Mouse (Mus musculus): ENCODE results near the gene Frrs1l. TPM values are rescaled to one million over a fixed set of nuclear protein-coding genes. Genes with fewer than 3 reads are reported as not detected.

Gene Frrs1l
- polyA plus RNA-seq (2015; fragmentation: Nextera tagmentation; extraction: Ambion mirVana), result 1.9 and 2.9 TPM in 2 replicates

DNA sequence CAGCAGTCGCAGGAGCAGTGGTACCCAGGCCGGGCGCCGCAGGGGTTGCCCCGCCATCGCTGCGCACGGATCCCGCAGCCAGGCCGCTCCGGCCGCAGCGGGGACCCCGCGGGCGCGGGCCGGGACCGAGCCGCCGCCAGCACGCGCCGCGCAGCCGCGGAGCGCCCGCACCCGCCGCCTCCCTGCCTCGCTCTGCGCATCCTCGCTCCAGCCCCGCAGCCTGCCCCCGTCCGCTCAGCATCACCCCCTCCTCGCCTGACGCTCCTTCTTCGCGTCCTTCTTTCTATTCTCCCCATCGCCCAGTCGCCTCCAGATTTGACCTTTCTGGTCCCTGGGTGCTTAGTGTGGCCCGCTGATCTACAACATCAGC, at the start of gene Frrs1l:
Gene Frrs1l (minus strand): TSS at position 177 of the 370 bp plus-strand sequence.
- WGBS, result under 1% methylated on average over 19 of the region's 44 CpGs
- Histone ChIP-seq H3K36me3 (ENCODE audit: control insufficient read depth, insufficient read depth, low read length) (no peaks in the 10 kb centered on the region), H3K4me3 (ENCODE audit: low read length) (peak within 1 kb of the TSS; percentile 60), H3K27me3 (ENCODE audit: control insufficient read depth, insufficient read depth, low read depth, low read length) (peaks cover 44% of the 10 kb centered on the region), H3K9me3 (ENCODE audit: control insufficient read depth, low read length) (peaks cover 8% of the 10 kb centered on the region; the same call in 1 of the 2 replicates), H3K4me1 (replicated peaks; ENCODE audit: control insufficient read depth, insufficient read depth, low read length) (peaks cover 15% of the 10 kb centered on the region), H3K27ac (ENCODE audit: low read length) (no peak within 1 kb of the TSS), H3K9ac (ENCODE audit: low read length) (peak within 1 kb of the TSS; percentile 63), H3K4me2 (ENCODE audit: low read depth, low read length) (peak within 1 kb of the TSS; percentile 97)
- peak; percentile 47; the same call in 1 of the 2 replicates for ATAC-seq (ENCODE audit: low read depth)

DNA sequence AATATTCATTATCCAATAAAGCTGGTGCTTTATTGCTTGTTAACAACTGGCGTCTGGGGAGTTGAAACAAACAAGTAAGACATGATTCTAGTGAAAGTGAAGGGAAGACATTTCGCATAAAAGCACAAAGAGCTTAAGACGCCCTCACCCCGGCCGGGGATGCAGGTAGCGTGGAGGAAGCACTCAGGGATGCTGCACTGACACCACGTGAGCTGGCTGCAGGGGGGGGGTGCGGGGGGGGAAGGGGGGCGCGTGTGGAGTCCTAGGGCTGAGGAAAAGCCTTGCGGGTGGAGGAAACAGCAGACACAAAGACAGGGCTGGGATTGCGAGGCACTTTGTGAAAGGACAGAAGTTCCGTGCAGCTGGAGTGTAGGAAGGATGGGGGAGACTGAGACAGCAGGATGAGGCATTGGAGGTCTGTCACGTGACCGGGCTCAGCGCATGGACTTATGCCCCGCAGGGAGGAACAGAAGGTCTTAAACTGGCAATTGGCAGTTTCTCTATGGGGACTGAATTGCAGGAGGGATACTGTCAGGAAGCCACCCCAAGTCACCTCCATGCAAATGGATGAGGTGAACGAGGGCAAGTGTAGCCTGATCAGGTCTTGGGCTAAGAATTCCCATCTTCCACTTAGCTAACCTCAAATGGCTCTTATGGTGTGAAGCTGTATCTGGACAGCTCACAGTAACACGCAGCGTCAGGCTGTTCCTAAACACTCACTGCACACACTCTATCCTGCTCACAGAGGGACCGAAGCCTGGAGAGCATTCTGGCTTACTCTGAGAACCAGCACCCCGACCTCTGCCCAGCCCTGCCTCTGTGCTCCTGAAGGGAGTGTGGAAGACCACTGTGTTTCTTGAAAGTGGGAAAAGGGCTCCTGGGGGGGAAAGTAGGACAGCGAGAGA, 49.2 kb upstream of the Frrs1l start:
- Histone ChIP-seq H3K27ac (ENCODE audit: low read length) (no peak overlapping the region), H3K4me1 (replicated peaks; ENCODE audit: control insufficient read depth, insufficient read depth, low read length) (0 out of 2 replicates have a peak, but pooled peaks cover 4% of the 10 kb centered on the region), H3K4me3 (ENCODE audit: low read length) (peak overlapping the region; percentile 15; the same call in 1 of the 2 replicates), H3K9me3 (ENCODE audit: control insufficient read depth, low read length) (no peaks in the 10 kb centered on the region), H3K36me3 (ENCODE audit: control insufficient read depth, insufficient read depth, low read length) (no peaks in the 10 kb centered on the region), H3K27me3 (ENCODE audit: control insufficient read depth, insufficient read depth, low read depth, low read length) (peaks cover 2% of the 10 kb centered on the region; the same call in 1 of the 2 replicates), H3K4me2 (ENCODE audit: low read depth, low read length) (peak overlapping the region; percentile 45), H3K9ac (ENCODE audit: low read length) (peak overlapping the region; percentile 15; the same call in 1 of the 2 replicates)
- WGBS, result 12% methylated on average over 19 of the region's 23 CpGs
- peak; percentile 51; the same call in 1 of the 2 replicates for ATAC-seq (ENCODE audit: low read depth)

DNA sequence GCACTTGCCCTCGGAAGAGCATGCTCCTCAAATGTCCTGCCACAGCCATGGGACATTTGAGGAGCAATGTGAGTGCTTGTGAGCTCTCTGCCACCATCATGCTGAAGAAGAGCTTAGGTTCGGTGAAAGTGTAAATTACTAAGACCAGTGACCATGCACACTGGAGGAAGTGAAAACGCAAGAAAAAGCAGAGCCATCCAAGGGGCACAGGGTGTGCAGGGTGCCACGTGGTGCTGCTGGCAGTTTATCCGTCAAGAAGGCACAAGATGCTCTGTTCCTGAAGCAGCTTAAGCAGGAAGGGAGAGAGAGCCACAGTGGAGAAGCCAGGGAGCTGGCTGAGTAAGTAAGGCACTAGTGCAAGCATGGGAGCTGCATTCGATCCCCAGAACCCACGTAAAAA, 47.4 kb upstream of the Frrs1l start:
- no peak overlapping the region for H3K27ac ChIP-seq (ENCODE audit: low read length)
- no peak overlapping the region for H3K9ac ChIP-seq (ENCODE audit: low read length)
- H3K4me1 ChIP-seq (replicated peaks; ENCODE audit: control insufficient read depth, insufficient read depth, low read length), result 0 out of 2 replicates have a peak, but pooled peaks cover 4% of the 10 kb centered on the region
- H3K4me2 ChIP-seq (ENCODE audit: low read depth, low read length), result no peak overlapping the region
- no peak for ATAC-seq (ENCODE audit: low read depth)
- 70% methylated on average over 7 of the region's 7 CpGs for WGBS
- H3K4me3 ChIP-seq (ENCODE audit: low read length), result no peak overlapping the region
- H3K9me3 ChIP-seq (ENCODE audit: control insufficient read depth, low read length), result no peaks in the 10 kb centered on the region
- H3K27me3 ChIP-seq (ENCODE audit: control insufficient read depth, insufficient read depth, low read depth, low read length), result peaks cover 2% of the 10 kb centered on the region; the same call in 1 of the 2 replicates
- H3K36me3 ChIP-seq (ENCODE audit: control insufficient read depth, insufficient read depth, low read length), result no peaks in the 10 kb centered on the region

DNA sequence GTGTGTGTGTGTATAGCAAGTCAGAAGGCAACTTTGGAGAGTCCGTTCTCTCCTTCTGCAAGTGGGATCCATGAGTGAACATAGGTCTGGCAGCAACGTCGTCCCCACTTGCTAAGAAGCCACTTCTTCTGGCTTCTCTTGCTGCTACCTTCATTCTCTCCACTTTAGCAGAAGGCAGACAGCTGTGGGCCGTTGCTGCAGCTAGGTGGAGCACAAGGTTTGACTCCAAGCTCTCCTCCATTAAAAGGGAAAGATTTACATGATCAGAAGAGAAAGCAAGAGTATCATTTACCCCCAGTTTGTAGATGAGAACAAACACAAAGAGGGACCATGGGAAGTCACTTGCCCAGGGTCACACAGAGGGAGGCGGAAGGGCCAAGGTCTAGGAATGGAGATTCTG, 44.0 kb upstream of the Frrs1l start:
- H3K4me1 ChIP-seq (replicated peaks; ENCODE audit: control insufficient read depth, insufficient read depth, low read length), result 0 out of 2 replicates have a peak, but pooled peaks cover under 1% of the 10 kb centered on the region
- H3K27ac ChIP-seq (ENCODE audit: low read length), result no peak overlapping the region
- WGBS, result 69% methylated on average over 5 of the region's 5 CpGs
- H3K4me2 ChIP-seq (ENCODE audit: low read depth, low read length), result no peak overlapping the region
- H3K9ac ChIP-seq (ENCODE audit: low read length), result no peak overlapping the region
- no peaks in the 10 kb centered on the region for H3K9me3 ChIP-seq (ENCODE audit: control insufficient read depth, low read length)
- H3K4me3 ChIP-seq (ENCODE audit: low read length), result no peak overlapping the region
- no peaks in the 10 kb centered on the region; the same call in 1 of the 2 replicates for H3K27me3 ChIP-seq (ENCODE audit: control insufficient read depth, insufficient read depth, low read depth, low read length)
- no peak for ATAC-seq (ENCODE audit: low read depth)
- no peaks in the 10 kb centered on the region for H3K36me3 ChIP-seq (ENCODE audit: control insufficient read depth, insufficient read depth, low read length)

DNA sequence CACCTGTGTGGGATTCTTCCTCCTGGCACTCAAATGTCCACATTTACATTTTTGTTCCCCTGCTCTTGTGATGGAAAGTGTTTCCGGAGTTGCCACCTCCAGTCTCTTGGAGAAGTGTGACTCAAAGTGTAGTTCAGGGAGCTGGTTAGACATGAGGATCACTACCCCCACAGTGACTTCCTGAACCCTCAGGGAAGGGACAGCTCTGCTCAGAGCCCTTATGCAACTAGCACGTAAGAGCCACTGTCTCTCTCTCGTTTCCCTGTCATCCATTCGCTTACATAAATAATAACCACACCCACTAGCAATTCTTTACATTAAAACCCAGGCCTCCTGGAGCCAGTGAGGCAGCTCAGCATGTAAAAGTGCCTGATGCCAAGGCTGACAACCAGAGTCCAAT, 41.2 kb upstream of the Frrs1l start:
- no peak overlapping the region for H3K9ac ChIP-seq (ENCODE audit: low read length)

DNA sequence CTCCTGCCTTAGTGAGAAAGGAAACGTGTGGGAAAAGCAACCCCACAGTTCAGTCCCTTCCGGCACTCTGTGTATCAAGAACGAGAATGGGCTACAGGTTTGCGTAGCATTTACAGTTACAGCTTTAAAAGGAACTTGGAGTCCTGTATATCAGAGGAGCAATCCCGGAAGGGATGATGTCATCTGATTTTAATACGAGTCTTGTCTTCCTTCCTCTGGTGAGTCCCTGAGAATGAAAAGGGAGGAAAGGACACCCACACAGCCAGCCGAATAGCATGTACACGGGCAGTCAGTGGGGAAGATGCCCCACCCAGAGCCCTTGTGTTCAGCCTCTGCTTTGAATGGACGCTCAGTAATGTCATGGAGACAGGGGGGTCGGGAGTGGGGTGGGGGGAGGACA, 37.8 kb upstream of the Frrs1l start:
- no peak overlapping the region for H3K27ac ChIP-seq (ENCODE audit: low read length)
- H3K4me3 ChIP-seq (ENCODE audit: low read length), result no peak overlapping the region
- H3K36me3 ChIP-seq (ENCODE audit: control insufficient read depth, insufficient read depth, low read length), result no peaks in the 10 kb centered on the region
- 51% methylated on average over 10 of the region's 10 CpGs for WGBS
- no peaks in the 10 kb centered on the region for H3K9me3 ChIP-seq (ENCODE audit: control insufficient read depth, low read length)
- ATAC-seq (ENCODE audit: low read depth), result no peak
- no peak overlapping the region for H3K9ac ChIP-seq (ENCODE audit: low read length)
- H3K4me2 ChIP-seq (ENCODE audit: low read depth, low read length), result no peak overlapping the region
- H3K27me3 ChIP-seq (ENCODE audit: control insufficient read depth, insufficient read depth, low read depth, low read length), result no peaks in the 10 kb centered on the region
- H3K4me1 ChIP-seq (replicated peaks; ENCODE audit: control insufficient read depth, insufficient read depth, low read length), result no peaks in the 10 kb centered on the region

More for the DNA sequence above, 41.2 kb upstream of the Frrs1l start:
- Histone ChIP-seq H3K4me3 (ENCODE audit: low read length) (no peak overlapping the region), H3K27me3 (ENCODE audit: control insufficient read depth, insufficient read depth, low read depth, low read length) (no peaks in the 10 kb centered on the region), H3K27ac (ENCODE audit: low read length) (no peak overlapping the region), H3K4me2 (ENCODE audit: low read depth, low read length) (no peak overlapping the region), H3K9me3 (ENCODE audit: control insufficient read depth, low read length) (no peaks in the 10 kb centered on the region), H3K36me3 (ENCODE audit: control insufficient read depth, insufficient read depth, low read length) (no peaks in the 10 kb centered on the region), H3K4me1 (replicated peaks; ENCODE audit: control insufficient read depth, insufficient read depth, low read length) (no peaks in the 10 kb centered on the region)
- WGBS, result 47% methylated on average over 4 of the region's 4 CpGs
- no peak for ATAC-seq (ENCODE audit: low read depth)

DNA sequence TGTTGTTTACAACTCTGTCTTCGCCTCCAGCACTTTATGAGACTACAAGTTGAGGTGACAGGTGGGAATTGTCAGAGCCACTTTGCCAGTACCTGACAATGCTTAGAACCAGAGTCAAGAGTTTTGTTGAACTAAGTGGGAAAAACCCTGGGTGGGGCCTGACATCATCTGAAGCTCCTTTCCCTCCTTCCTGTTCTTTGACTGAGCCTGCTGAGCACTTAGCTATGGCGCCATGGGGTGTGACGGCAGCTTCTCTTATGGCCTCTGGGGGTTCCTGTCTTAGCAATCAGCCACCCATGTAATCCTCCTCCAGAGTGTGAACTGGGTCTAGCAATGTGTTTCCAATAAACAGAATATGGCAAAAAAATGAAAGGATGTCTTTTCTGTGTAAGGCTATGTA, 33.3 kb upstream of the Frrs1l start:
- no peaks in the 10 kb centered on the region for H3K4me1 ChIP-seq (replicated peaks; ENCODE audit: control insufficient read depth, insufficient read depth, low read length)
- H3K36me3 ChIP-seq (ENCODE audit: control insufficient read depth, insufficient read depth, low read length), result no peaks in the 10 kb centered on the region
- H3K27ac ChIP-seq (ENCODE audit: low read length), result no peak overlapping the region
- H3K27me3 ChIP-seq (ENCODE audit: control insufficient read depth, insufficient read depth, low read depth, low read length), result no peaks in the 10 kb centered on the region
- no peak overlapping the region for H3K9ac ChIP-seq (ENCODE audit: low read length)
- H3K4me2 ChIP-seq (ENCODE audit: low read depth, low read length), result no peak overlapping the region
- 45% methylated on average over 3 of the region's 3 CpGs for WGBS
- ATAC-seq (ENCODE audit: low read depth), result no peak
- H3K4me3 ChIP-seq (ENCODE audit: low read length), result no peak overlapping the region
- H3K9me3 ChIP-seq (ENCODE audit: control insufficient read depth, low read length), result no peaks in the 10 kb centered on the region

DNA sequence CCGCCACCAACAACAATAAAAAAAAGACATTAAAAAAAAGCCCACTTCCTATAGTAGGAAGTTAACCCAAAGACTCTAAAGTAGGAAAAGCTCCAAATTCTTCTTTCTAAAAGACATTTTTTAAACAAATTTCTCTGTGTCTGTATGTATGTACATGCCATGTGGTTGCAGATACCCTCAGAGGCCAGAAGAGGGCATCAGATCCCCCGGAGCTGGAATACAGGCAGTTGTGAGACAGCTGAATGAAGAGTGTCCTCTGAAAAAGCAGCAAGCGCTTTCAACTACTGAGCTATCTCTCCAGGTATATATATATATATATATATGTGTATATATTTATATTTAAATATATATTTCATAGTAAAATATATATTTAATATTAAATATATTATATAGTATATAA, 31.1 kb upstream of the Frrs1l start:
- Histone ChIP-seq H3K36me3 (ENCODE audit: control insufficient read depth, insufficient read depth, low read length) (no peaks in the 10 kb centered on the region), H3K4me3 (ENCODE audit: low read length) (no peak overlapping the region), H3K9me3 (ENCODE audit: control insufficient read depth, low read length) (no peaks in the 10 kb centered on the region), H3K4me1 (replicated peaks; ENCODE audit: control insufficient read depth, insufficient read depth, low read length) (no peaks in the 10 kb centered on the region), H3K27ac (ENCODE audit: low read length) (no peak overlapping the region), H3K27me3 (ENCODE audit: control insufficient read depth, insufficient read depth, low read depth, low read length) (no peaks in the 10 kb centered on the region; the same call in 1 of the 2 replicates), H3K4me2 (ENCODE audit: low read depth, low read length) (no peak overlapping the region), H3K9ac (ENCODE audit: low read length) (no peak overlapping the region)
- WGBS, result 85% methylated on average over 3 of the region's 3 CpGs
- ATAC-seq (ENCODE audit: low read depth), result no peak

DNA sequence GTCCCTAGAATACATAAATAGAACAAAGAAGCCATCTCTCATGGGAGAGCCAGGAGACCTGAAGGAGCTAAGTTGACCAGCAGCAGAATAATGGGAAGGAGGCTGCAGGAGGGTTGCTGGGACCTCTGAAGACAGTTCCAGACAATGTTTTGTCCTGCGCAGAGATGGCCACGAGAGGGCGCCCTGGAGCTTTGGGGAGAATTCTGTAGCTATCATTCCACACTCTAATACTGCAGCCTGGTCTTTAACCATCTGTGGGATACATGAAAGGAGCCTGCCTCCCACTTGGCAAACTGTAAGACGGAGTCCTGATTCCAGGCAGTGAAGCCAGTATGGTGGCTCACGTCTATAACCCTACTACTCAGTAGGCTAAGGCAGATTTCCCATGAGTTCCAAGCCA, 27.0 kb upstream of the Frrs1l start:
- H3K4me1 ChIP-seq (replicated peaks; ENCODE audit: control insufficient read depth, insufficient read depth, low read length), result no peaks in the 10 kb centered on the region
- H3K4me2 ChIP-seq (ENCODE audit: low read depth, low read length), result no peak overlapping the region
- ATAC-seq (ENCODE audit: low read depth), result 0 out of 2 replicates have a peak, but pooled peaks have one; percentile 23
- H3K9ac ChIP-seq (ENCODE audit: low read length), result no peak overlapping the region
- H3K4me3 ChIP-seq (ENCODE audit: low read length), result no peak overlapping the region
- no peaks in the 10 kb centered on the region for H3K9me3 ChIP-seq (ENCODE audit: control insufficient read depth, low read length)
- H3K27ac ChIP-seq (ENCODE audit: low read length), result no peak overlapping the region
- H3K27me3 ChIP-seq (ENCODE audit: control insufficient read depth, insufficient read depth, low read depth, low read length), result no peaks in the 10 kb centered on the region; the same call in 1 of the 2 replicates
- no peaks in the 10 kb centered on the region for H3K36me3 ChIP-seq (ENCODE audit: control insufficient read depth, insufficient read depth, low read length)
- WGBS, result 24% methylated on average over 5 of the region's 5 CpGs

Data from lung, embryonic 16.5 days (tissue).